Mouse (Mus musculus): Measurements from ENCODE around the gene Tsnaxip1.

DNA sequence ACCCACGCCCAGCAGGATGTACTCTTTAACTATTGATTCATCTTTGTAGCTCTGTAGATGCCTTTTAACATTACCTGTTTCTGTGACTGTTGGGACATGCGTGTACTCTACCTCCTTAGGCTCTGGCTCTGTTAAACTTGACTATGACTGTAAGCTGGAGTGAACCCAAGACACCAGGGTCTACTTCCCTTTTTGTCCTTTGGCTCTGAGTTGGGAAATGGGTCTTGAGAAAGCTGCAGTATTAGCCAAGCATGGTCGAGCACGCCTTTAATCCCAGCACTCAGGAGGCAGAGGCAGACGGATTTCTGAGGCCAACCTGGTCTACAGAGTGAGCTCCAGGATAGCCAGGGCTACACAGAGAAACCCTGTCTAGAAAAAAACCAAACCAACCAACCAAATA lies 31.0 kb downstream of the Tsnaxip1 start:
- no peak for TF ChIP-seq POLR2A (IDR thresholded peaks at IDR 0.05; ENCODE audit: insufficient read length, low read depth)
- no peak for TF ChIP-seq TCF12 (IDR thresholded peaks at IDR 0.05; ENCODE audit: insufficient read depth, poor library complexity, severe bottlenecking)
- TF ChIP-seq POLR2AphosphoS2 (IDR thresholded peaks at IDR 0.05; ENCODE audit: insufficient read length, low read depth) = no peak
- TF ChIP-seq TCF3 (IDR thresholded peaks at IDR 0.05; ENCODE audit: insufficient read length, low read depth) = no peak
- no peak for TF ChIP-seq MYOG (IDR thresholded peaks at IDR 0.05; ENCODE audit: control insufficient read depth in 1 of 3, insufficient read depth in 1 of 3, insufficient read length in 2 of 3, low read depth in 2 of 3)
- no peak for TF ChIP-seq MAX (IDR thresholded peaks at IDR 0.05; ENCODE audit: low read depth)
- no peak for TF ChIP-seq E2F4 (IDR thresholded peaks at IDR 0.05; ENCODE audit: insufficient read depth)
- TF ChIP-seq USF1 (IDR thresholded peaks at IDR 0.05; ENCODE audit: low read depth) = no peak
- no peak for TF ChIP-seq CEBPB (IDR thresholded peaks at IDR 0.05; ENCODE audit: insufficient read depth, poor library complexity, severe bottlenecking)
- TF ChIP-seq REST (IDR thresholded peaks at IDR 0.05; ENCODE audit: insufficient read depth, insufficient read length) = no peak
- no peak for TF ChIP-seq MYOD1 (IDR thresholded peaks at IDR 0.05; ENCODE audit: control insufficient read depth in 1 of 3, insufficient read length in 2 of 3, low read depth in 2 of 3)
- TF ChIP-seq SRF (IDR thresholded peaks at IDR 0.05; ENCODE audit: control insufficient read depth, insufficient read length, low read depth) = no peak

Measured in myocyte (in vitro differentiated cells).